14 mouse cellular contexts compared by ENCODE assay signal in the genomic region with DNA sequence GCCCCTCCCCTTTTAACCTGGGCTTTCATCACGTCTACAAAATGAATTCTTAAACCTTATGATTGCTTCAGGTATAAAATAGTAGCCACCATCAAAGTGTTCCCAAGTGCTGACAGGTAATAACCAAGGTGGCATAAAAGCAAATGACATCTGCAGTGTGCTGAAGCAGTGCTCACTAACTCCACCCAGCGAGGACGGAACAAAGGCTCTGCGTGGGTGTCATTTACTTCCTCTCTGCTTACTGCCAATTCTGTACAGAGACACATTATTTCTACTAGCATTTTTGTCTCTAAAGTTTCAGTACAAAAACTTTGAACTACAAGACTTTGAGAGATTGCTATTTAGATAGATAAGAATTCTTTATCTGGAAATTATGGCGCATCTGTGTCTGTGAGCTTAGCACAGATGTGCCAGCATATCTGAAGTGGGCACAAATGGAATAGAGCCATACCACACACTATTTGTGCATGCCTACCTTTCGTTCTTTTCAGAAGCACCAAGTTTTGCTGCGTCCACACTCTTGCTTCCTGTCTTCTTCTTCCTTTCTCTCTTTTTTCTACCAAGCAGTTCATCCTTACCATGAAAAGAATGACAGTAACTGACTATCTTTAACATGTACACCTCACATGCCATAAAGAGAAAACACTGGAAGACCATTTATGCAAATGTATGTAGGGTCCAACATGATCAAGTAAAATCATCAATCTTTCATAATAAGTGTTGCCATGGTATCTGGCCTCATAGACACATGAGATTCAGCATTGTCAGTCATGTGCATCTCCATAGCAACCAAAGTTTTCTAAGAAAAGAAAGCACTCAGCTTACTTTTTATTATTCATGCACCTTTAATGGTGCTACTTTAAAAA.
DNase-seq lines count a peak whose midpoint lies in the region; ATAC-seq and TF ChIP-seq lines count a peak whose summit lies in the region.
"Had no signal": no experiment of that assay in that cellular context is flagged by ENCODE, and none has a peak within 500 bp of the region (broad histone marks: within the 10 kb centered on the region; RNA-seq: fewer than 3 reads in every experiment).

No protein-coding gene starts in this region.

- WGBS in thymus, adult 2 months, result 20% methylated on average over 7 of the region's 7 CpGs
- WGBS in liver, embryonic 11.5 days, result 79% methylated on average over 7 of the region's 7 CpGs

- no peak overlapping the region for H3K4me3 ChIP-seq in thymus, adult 2 months (ENCODE audit: control insufficient read depth, insufficient read depth, low read length)
- H3K4me3 ChIP-seq in liver, embryonic 11.5 days (ENCODE audit: low read depth, low read length), result no peak overlapping the region
- H3K4me3 ChIP-seq: embryonic facial prominence, embryonic 13.5 days; neural tube, embryonic 15.5 days had no signal

- H3K36me3 ChIP-seq in thymus, adult 2 months (ENCODE audit: control insufficient read depth, insufficient read depth, low read length), result no peaks in the 10 kb centered on the region
- H3K36me3 ChIP-seq in liver, embryonic 11.5 days (ENCODE audit: control insufficient read depth, insufficient read depth, low read length), result no peaks in the 10 kb centered on the region
- H3K36me3 ChIP-seq: embryonic facial prominence, embryonic 13.5 days; neural tube, embryonic 15.5 days had no signal

- no peaks in the 10 kb centered on the region for H3K4me1 ChIP-seq in thymus, adult 2 months (replicated peaks; ENCODE audit: control insufficient read depth, insufficient read depth, low read length)
- no peaks in the 10 kb centered on the region for H3K4me1 ChIP-seq in liver, embryonic 11.5 days (replicated peaks; ENCODE audit: control insufficient read depth, insufficient read depth, low read length)
- H3K4me1 ChIP-seq: embryonic facial prominence, embryonic 13.5 days; neural tube, embryonic 15.5 days had no signal

- no peak for ATAC-seq in cerebellum, adult (ENCODE audit: insufficient number of reproducible peaks, low FRiP score, low TSS enrichment)
- ATAC-seq in liver, embryonic 11.5 days (replicated peaks; ENCODE audit: low FRiP score), result no peak
- ATAC-seq: hindbrain, embryonic 16.5 days had no signal

- H3K4me2 ChIP-seq in liver, embryonic 11.5 days, result no peak overlapping the region
- H3K4me2 ChIP-seq: embryonic facial prominence, embryonic 13.5 days; neural tube, embryonic 15.5 days had no signal

- no peaks in the 10 kb centered on the region for H3K27me3 ChIP-seq in thymus, adult 2 months (ENCODE audit: control insufficient read depth, insufficient read depth, low read length)
- no peaks in the 10 kb centered on the region for H3K27me3 ChIP-seq in liver, embryonic 11.5 days (replicated peaks; ENCODE audit: control insufficient read depth, insufficient read depth, low read length)
- H3K27me3 ChIP-seq: embryonic facial prominence, embryonic 13.5 days; neural tube, embryonic 15.5 days had no signal

- no peak overlapping the region for H3K9ac ChIP-seq in liver, embryonic 11.5 days (ENCODE audit: low read depth, low read length)
- H3K9ac ChIP-seq: embryonic facial prominence, embryonic 13.5 days; liver, embryonic 14.5 days; neural tube, embryonic 15.5 days had no signal

- no peak for TF ChIP-seq POLR2A in thymus, adult 2 months (IDR thresholded peaks at IDR 0.05; ENCODE audit: control insufficient read depth, extremely low read depth, insufficient read depth, low read length, poor library complexity)

- no peak overlapping the region for H3K27ac ChIP-seq in thymus, adult 2 months (ENCODE audit: control insufficient read depth, insufficient read depth, low read length)
- no peak overlapping the region for H3K27ac ChIP-seq in liver, embryonic 11.5 days (ENCODE audit: low read depth, low read length)
- H3K27ac ChIP-seq: embryonic facial prominence, embryonic 13.5 days; liver, embryonic 14.5 days; neural tube, embryonic 15.5 days had no signal

- no peaks in the 10 kb centered on the region for H3K9me3 ChIP-seq in liver, embryonic 11.5 days (ENCODE audit: control insufficient read depth, low read length)
- H3K9me3 ChIP-seq: embryonic facial prominence, embryonic 13.5 days; neural tube, embryonic 15.5 days had no signal

- DNase-seq in A20 (ENCODE audit: low read depth, low spot score) (peak; percentile 44), liver (no peak)
- DNase-seq in CD4-positive helper T cell, adult 2 months (ENCODE audit: low read depth, low spot score), result peak; percentile 81
- DNase-seq in induced T-regulatory cell, adult 2 months (ENCODE audit: low read depth), result peak; percentile 80
- peak; percentile 37 for DNase-seq in thymus, adult 2 months
- no peak for DNase-seq in liver, embryonic 11.5 days (ENCODE audit: low spot score)
- DNase-seq: adrenal gland, postnatal 25 days; heart, adult 18-20 months; layer of hippocampus, adult 9-11 months had no signal

- no peak for TF ChIP-seq CTCF in thymus, adult 2 months (IDR thresholded peaks at IDR 0.05; ENCODE audit: borderline replicate concordance, control insufficient read depth, extremely low read depth, insufficient read depth, low read length, poor library complexity)

Comparison
In these comparisons a context has a peak if more than half of its experiments do, and no peak if none do; other contexts are left out.
1. DNase-seq: peak in A20 (single experiment), CD4-positive helper T cell, adult 2 months (single experiment), induced T-regulatory cell, adult 2 months (single experiment) and thymus, adult 2 months (single experiment); none in liver (single experiment) and liver, embryonic 11.5 days (single experiment).